Mouse (Mus musculus) midbrain, embryonic 15.5 days (tissue): ENCODE results near the gene Arid1b. TPM values are rescaled to one million over a fixed set of nuclear protein-coding genes. Genes with fewer than 3 reads are reported as not detected.

Experiments used
- ATAC-seq: fragments of 200-750 bp; cut with Nextera tagmentation; replicated peaks from 2 replicates; pipeline ENCODE4 v1.8.0; 2017; ENCODE audit warnings: moderate TSS enrichment
- H3K27ac ChIP-seq: fragments of 300-500 bp; sonication (generic); 2 replicates; pipeline ENCODE4 v1.5.1; 2015; ENCODE audit warnings: mild to moderate bottlenecking, inconsistent platforms
- H3K27me3 ChIP-seq: fragments of 300-500 bp; sonication (generic); replicated peaks from 2 replicates; pipeline ENCODE4 v1.6.1; 2015; ENCODE audit warnings: inconsistent platforms
- H3K36me3 ChIP-seq: fragments of 300-500 bp; sonication (generic); replicated peaks from 2 replicates; pipeline ENCODE4 v1.6.1; 2015; ENCODE audit warnings: inconsistent platforms
- H3K4me1 ChIP-seq: fragments of 300-500 bp; sonication (generic); 2 replicates; pipeline ENCODE4 v1.6.1; 2015; ENCODE audit warnings: inconsistent platforms
- H3K4me2 ChIP-seq: fragments of 300-500 bp; sonication (generic); 2 replicates; pipeline ENCODE4 v1.6.1; 2015; ENCODE audit warnings: inconsistent platforms, mild to moderate bottlenecking, moderate library complexity
- H3K4me3 ChIP-seq: fragments of 300-500 bp; sonication (generic); 2 replicates; pipeline ENCODE4 v1.5.1; 2015; ENCODE audit warnings: mild to moderate bottlenecking, inconsistent platforms
- H3K9ac ChIP-seq: fragments of 300-500 bp; sonication (generic); 2 replicates; pipeline ENCODE4 v1.6.1; 2015; ENCODE audit warnings: mild to moderate bottlenecking, inconsistent platforms
- H3K9me3 ChIP-seq: fragments of 300-500 bp; sonication (generic); 2 replicates; pipeline ENCODE4 v1.6.1; 2016; ENCODE audit warnings: inconsistent platforms
- WGBS: fragments of 180-500 bp; shearing (Covaris S2); methylation state at CpG from one replicate; pipeline ENCODE4 v1.1.7; 2015; ENCODE audit warnings: mixed read lengths; 5-methylcytosine and 5-hydroxymethylcytosine counted together
- polyA plus RNA-seq: library from polyadenylated mRNA; unstranded; fragments of >200 nt; fragmentation: Nextera tagmentation; extraction: Ambion mirVana; gene quantifications from 2 replicates; pipeline ENCODE4 v1.2.1, GENCODE M21; 2015

Arid1b gene
- polyA plus RNA-seq, 1 experiment from 2014 or later = 16.5 TPM

DNA sequence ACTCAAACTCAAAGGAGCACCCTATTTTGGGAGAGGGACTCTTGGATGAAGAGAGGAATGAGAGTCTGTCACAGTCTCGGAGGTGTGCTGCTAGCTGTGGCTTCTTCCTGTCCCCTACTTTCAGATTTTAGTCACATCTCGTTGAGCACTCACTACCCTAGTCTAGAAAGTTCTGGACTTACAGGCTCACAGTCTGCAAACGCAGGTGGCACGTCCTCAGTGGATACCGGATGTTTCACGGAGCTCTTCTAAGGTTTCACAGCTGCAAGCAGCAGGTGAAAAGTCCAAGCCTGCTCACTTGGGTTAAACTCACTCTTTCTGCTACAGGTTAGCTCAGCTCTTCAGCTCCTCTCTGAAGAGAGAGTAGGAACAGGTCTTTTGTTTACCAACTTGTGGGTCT lies 186.8 kb downstream of the Arid1b start:
- WGBS = 94% methylated on average over 6 of the region's 6 CpGs
- no peaks in the 10 kb centered on the region for H3K36me3 ChIP-seq
- peaks cover 34% of the 10 kb centered on the region for H3K4me1 ChIP-seq
- H3K27me3 ChIP-seq = no peaks in the 10 kb centered on the region
- H3K4me2 ChIP-seq = no peak overlapping the region
- no peaks in the 10 kb centered on the region for H3K9me3 ChIP-seq
- H3K27ac ChIP-seq = no peak overlapping the region
- no peak overlapping the region for H3K4me3 ChIP-seq
- ATAC-seq = no peak
- no peak overlapping the region for H3K9ac ChIP-seq

- H3K9me3 ChIP-seq = no peaks in the 10 kb centered on the region
- peaks cover 34% of the 10 kb centered on the region for H3K4me1 ChIP-seq
- no peaks in the 10 kb centered on the region for H3K27me3 ChIP-seq
- H3K27ac ChIP-seq = no peak overlapping the region
- no peak overlapping the region for H3K4me2 ChIP-seq
- no peak for ATAC-seq
- H3K36me3 ChIP-seq = no peaks in the 10 kb centered on the region
- H3K4me3 ChIP-seq = no peak overlapping the region
- no peak overlapping the region for H3K9ac ChIP-seq
- whole genome bisulfite sequencing = 77% methylated on average over 4 of the region's 4 CpGs
Measured at GRCm38 (mm10) chr17:5182493-5182892, 188.4 kb downstream of the Arid1b start.

GRCm38 (mm10) chr17:5185501-5185900 lies 191.4 kb downstream of the Arid1b start:
- Histone ChIP-seq H3K27ac (no peak overlapping the region), H3K9ac (no peak overlapping the region), H3K36me3 (no peaks in the 10 kb centered on the region), H3K4me1 (peaks cover 49% of the 10 kb centered on the region), H3K4me2 (no peak overlapping the region), H3K9me3 (no peaks in the 10 kb centered on the region), H3K4me3 (no peak overlapping the region), H3K27me3 (no peaks in the 10 kb centered on the region)
- 69% methylated on average over 4 of the region's 4 CpGs for WGBS
- ATAC-seq = no peak

- no peak overlapping the region for H3K27ac ChIP-seq
- H3K4me3 ChIP-seq = no peak overlapping the region
- H3K9ac ChIP-seq = no peak overlapping the region
- ATAC-seq = no peak
- no peaks in the 10 kb centered on the region for H3K36me3 ChIP-seq
- no peaks in the 10 kb centered on the region for H3K27me3 ChIP-seq
- H3K4me2 ChIP-seq = no peak overlapping the region
- WGBS = 35% methylated on average over 2 of the region's 2 CpGs
- H3K4me1 ChIP-seq = peaks cover 39% of the 10 kb centered on the region
- no peaks in the 10 kb centered on the region for H3K9me3 ChIP-seq
Measured at GRCm38 (mm10) chr17:5187546-5187945, 193.4 kb downstream of the Arid1b start.

DNA sequence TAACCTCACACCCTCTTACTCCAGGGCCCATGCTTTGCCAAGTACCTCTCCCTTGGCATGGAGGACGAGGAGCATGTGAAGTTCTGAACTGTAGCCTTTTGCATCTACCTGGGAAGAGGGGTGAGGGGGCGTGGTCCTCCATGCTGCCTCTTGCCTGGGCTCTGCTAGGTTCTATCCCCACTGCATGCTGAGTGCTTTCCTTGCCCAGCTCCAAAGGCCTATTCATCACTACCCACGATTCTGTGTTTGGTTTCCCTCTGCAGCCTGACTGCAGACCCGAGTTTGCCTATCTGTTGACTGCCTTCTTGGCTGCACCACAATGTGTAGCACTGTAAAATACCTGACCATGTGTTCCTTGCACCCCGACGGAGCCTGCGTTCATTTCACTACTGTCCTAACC lies 194.3 kb downstream of the Arid1b start:
- Histone ChIP-seq H3K4me3 (no peak overlapping the region), H3K9me3 (no peaks in the 10 kb centered on the region), H3K4me2 (no peak overlapping the region), H3K27ac (no peak overlapping the region), H3K36me3 (no peaks in the 10 kb centered on the region), H3K9ac (no peak overlapping the region), H3K4me1 (peaks cover 39% of the 10 kb centered on the region), H3K27me3 (no peaks in the 10 kb centered on the region)
- no peak for ATAC-seq
- 73% methylated on average over 7 of the region's 7 CpGs for WGBS

GRCm38 (mm10) chr17:5189551-5190351 lies 195.6 kb downstream of the Arid1b start:
- no peaks in the 10 kb centered on the region for H3K9me3 ChIP-seq
- peak overlapping the region; percentile 46 for H3K4me3 ChIP-seq
- WGBS = 1% methylated on average over 40 of the region's 40 CpGs
- H3K4me1 ChIP-seq = peaks cover 27% of the 10 kb centered on the region
- H3K9ac ChIP-seq = peak overlapping the region; percentile 44
- peak overlapping the region; percentile 68 for H3K4me2 ChIP-seq
- no peaks in the 10 kb centered on the region for H3K27me3 ChIP-seq
- H3K27ac ChIP-seq = peak overlapping the region; percentile 77
- ATAC-seq = peak; percentile 92
- H3K36me3 ChIP-seq = no peaks in the 10 kb centered on the region

- H3K4me1 ChIP-seq = peaks cover 28% of the 10 kb centered on the region
- peak overlapping the region; percentile 68 for H3K4me2 ChIP-seq
- no peak for ATAC-seq
- no peaks in the 10 kb centered on the region for H3K27me3 ChIP-seq
- peak overlapping the region; percentile 46 for H3K4me3 ChIP-seq
- peak overlapping the region; percentile 77 for H3K27ac ChIP-seq
- no peaks in the 10 kb centered on the region for H3K36me3 ChIP-seq
- no peaks in the 10 kb centered on the region for H3K9me3 ChIP-seq
- 17% methylated on average over 3 of the region's 3 CpGs for WGBS
- H3K9ac ChIP-seq = no peak overlapping the region
Measured at GRCm38 (mm10) chr17:5190367-5190766, 196.2 kb downstream of the Arid1b start.

- Histone ChIP-seq H3K4me1 (peaks cover 33% of the 10 kb centered on the region), H3K9me3 (no peaks in the 10 kb centered on the region), H3K4me3 (no peak overlapping the region), H3K9ac (no peak overlapping the region), H3K36me3 (no peaks in the 10 kb centered on the region), H3K27ac (no peak overlapping the region), H3K27me3 (no peaks in the 10 kb centered on the region), H3K4me2 (no peak overlapping the region)
- WGBS = 79% methylated on average over 8 of the region's 8 CpGs
- no peak for ATAC-seq
Measured at GRCm38 (mm10) chr17:5194157-5194916, 200.2 kb downstream of the Arid1b start.

GRCm38 (mm10) chr17:5195397-5195796 lies 201.3 kb downstream of the Arid1b start:
- 60% methylated on average over 5 of the region's 5 CpGs for WGBS
- Histone ChIP-seq H3K9me3 (no peaks in the 10 kb centered on the region), H3K27me3 (no peaks in the 10 kb centered on the region), H3K4me3 (no peak overlapping the region), H3K4me1 (peaks cover 26% of the 10 kb centered on the region), H3K36me3 (no peaks in the 10 kb centered on the region), H3K9ac (no peak overlapping the region), H3K4me2 (no peak overlapping the region), H3K27ac (no peak overlapping the region)
- no peak for ATAC-seq

DNA sequence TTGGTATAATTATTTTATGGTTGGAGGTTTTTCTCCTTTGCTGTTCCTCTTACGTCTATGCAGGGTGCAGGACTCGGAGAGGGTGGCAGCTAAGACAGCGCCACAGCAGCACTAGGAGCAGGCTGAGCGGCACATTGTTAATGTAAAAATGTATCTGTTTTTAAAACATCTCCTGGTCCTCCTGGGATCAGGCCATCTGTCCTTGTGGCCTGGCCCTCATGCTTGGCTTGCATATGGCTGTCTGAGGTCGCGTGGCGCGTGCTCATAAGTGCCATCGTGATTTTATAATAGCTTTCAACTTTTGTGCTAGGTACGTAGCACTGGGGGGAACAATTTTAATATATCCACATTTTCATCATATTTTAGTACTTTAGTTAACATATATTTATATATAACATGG lies 201.9 kb downstream of the Arid1b start:
- H3K27ac ChIP-seq = no peak overlapping the region
- no peaks in the 10 kb centered on the region for H3K9me3 ChIP-seq
- no peaks in the 10 kb centered on the region for H3K36me3 ChIP-seq
- H3K4me3 ChIP-seq = no peak overlapping the region
- H3K4me1 ChIP-seq = peaks cover 23% of the 10 kb centered on the region
- H3K27me3 ChIP-seq = no peaks in the 10 kb centered on the region
- H3K9ac ChIP-seq = no peak overlapping the region
- no peak overlapping the region for H3K4me2 ChIP-seq
- ATAC-seq = no peak
- 62% methylated on average over 10 of the region's 10 CpGs for WGBS

DNA sequence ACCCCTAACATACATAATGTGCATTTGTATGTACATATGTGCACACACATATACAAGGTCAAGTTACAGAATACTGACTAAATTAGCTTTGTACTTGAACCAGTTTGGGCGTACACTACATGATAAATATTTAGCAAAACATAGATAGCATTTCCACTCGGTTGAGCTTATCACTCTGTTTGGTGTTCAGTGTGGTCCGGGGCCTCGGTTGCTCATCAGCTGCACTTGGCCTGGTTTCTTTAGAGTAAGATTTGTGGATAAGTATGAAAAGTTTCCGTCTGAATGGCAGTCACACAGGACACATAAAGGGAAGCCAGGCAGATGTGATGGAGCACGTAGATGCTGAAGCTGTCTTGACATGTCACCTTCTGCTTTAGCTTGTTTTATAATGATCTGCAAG lies 202.4 kb downstream of the Arid1b start:
- H3K4me1 ChIP-seq = peaks cover 23% of the 10 kb centered on the region
- no peak for ATAC-seq
- whole genome bisulfite sequencing = 84% methylated on average over 6 of the region's 6 CpGs

GRCm38 (mm10) chr17:5197083-5197482 lies 203.0 kb downstream of the Arid1b start:
- ATAC-seq = no peak
- no peaks in the 10 kb centered on the region for H3K9me3 ChIP-seq
- H3K9ac ChIP-seq = no peak overlapping the region
- H3K4me2 ChIP-seq = no peak overlapping the region
- H3K27me3 ChIP-seq = no peaks in the 10 kb centered on the region
- WGBS = 93% methylated on average over 2 of the region's 2 CpGs
- no peak overlapping the region for H3K4me3 ChIP-seq
- H3K27ac ChIP-seq = no peak overlapping the region
- no peaks in the 10 kb centered on the region for H3K36me3 ChIP-seq
- H3K4me1 ChIP-seq = peaks cover 26% of the 10 kb centered on the region

More for the DNA sequence above, 202.4 kb downstream of the Arid1b start:
- Histone ChIP-seq H3K9me3 (no peaks in the 10 kb centered on the region), H3K27me3 (no peaks in the 10 kb centered on the region), H3K9ac (no peak overlapping the region), H3K36me3 (no peaks in the 10 kb centered on the region), H3K4me2 (no peak overlapping the region), H3K4me3 (no peak overlapping the region), H3K27ac (no peak overlapping the region)
